ENCODE assay signal across 8 mouse cellular contexts in genomic region chrX:102251221-102251936, GRCm38 (mm10). TPM values are rescaled to one million over a fixed set of nuclear protein-coding genes. Genes with fewer than 3 reads are reported as not detected.
A peak's percentile ranks its signal among the peaks of the same experiment; 100 is the strongest.
DNase-seq lines count a peak whose midpoint lies in the region; ATAC-seq lines count a peak whose summit lies in the region.

No protein-coding gene starts in this region.

- ATAC-seq in cerebellum, adult (ENCODE audit: insufficient number of reproducible peaks, low FRiP score, low TSS enrichment), result peak; percentile 40; the same call in 1 of the 2 replicates
- ATAC-seq in embryonic facial prominence, embryonic 15.5 days (ENCODE audit: insufficient number of reproducible peaks, low FRiP score, low TSS enrichment, low read depth), result peak; percentile 44; the same call in 1 of the 2 replicates
- peak; percentile 56 for ATAC-seq in intestine, embryonic 16.5 days
- ATAC-seq in midbrain, embryonic 11.5 days (ENCODE audit: low FRiP score), result peak; percentile 75
- no peak for ATAC-seq in megakaryocyte-erythroid progenitor cell, adult 5-6 weeks (replicated peaks; ENCODE audit: low FRiP score, low TSS enrichment, poor library complexity, severe bottlenecking)

- no peak overlapping the region for H3K27ac ChIP-seq in embryonic facial prominence, embryonic 15.5 days (replicated peaks)
- no peak overlapping the region for H3K27ac ChIP-seq in intestine, embryonic 16.5 days (ENCODE audit: low read length)
- no peak overlapping the region; the same call in 1 of the 2 replicates for H3K27ac ChIP-seq in midbrain, embryonic 11.5 days (ENCODE audit: low read depth, low read length)

- DNase-seq in cerebellum, adult 9-10 months, result no peak
- DNase-seq in ovary, postnatal 10 days (ENCODE audit: low spot score), result peak; percentile 3
- no peak for DNase-seq in ovary, postnatal 14 days (ENCODE audit: low spot score)
- DNase-seq in midbrain, embryonic 11.5 days (ENCODE audit: low spot score, missing footprints), result peak; percentile 88

- H3K36me3 ChIP-seq in embryonic facial prominence, embryonic 15.5 days, result no peaks in the 10 kb centered on the region
- no peaks in the 10 kb centered on the region for H3K36me3 ChIP-seq in intestine, embryonic 16.5 days (ENCODE audit: control insufficient read depth, insufficient read depth, low read length)
- no peaks in the 10 kb centered on the region for H3K36me3 ChIP-seq in midbrain, embryonic 11.5 days (ENCODE audit: control insufficient read depth, insufficient read depth, low read length)

- peak overlapping the region; percentile 85 for H3K4me2 ChIP-seq in embryonic facial prominence, embryonic 15.5 days (replicated peaks)
- H3K4me2 ChIP-seq in intestine, embryonic 16.5 days (ENCODE audit: low read depth, low read length), result peak overlapping the region; percentile 90
- peak overlapping the region; percentile 76 for H3K4me2 ChIP-seq in midbrain, embryonic 11.5 days

- H3K9me3 ChIP-seq in embryonic facial prominence, embryonic 15.5 days (replicated peaks), result no peaks in the 10 kb centered on the region
- no peaks in the 10 kb centered on the region for H3K9me3 ChIP-seq in intestine, embryonic 16.5 days (ENCODE audit: control insufficient read depth, low read length)
- H3K9me3 ChIP-seq in midbrain, embryonic 11.5 days (ENCODE audit: control insufficient read depth, low read length), result no peaks in the 10 kb centered on the region

- 15% methylated on average over 37 of the region's 80 CpGs for WGBS in embryonic facial prominence, embryonic 15.5 days
- 16% methylated on average over 79 of the region's 80 CpGs for WGBS in intestine, embryonic 16.5 days
- 20% methylated on average over 37 of the region's 80 CpGs for WGBS in midbrain, embryonic 11.5 days

- H3K4me3 ChIP-seq in embryonic facial prominence, embryonic 15.5 days (replicated peaks), result peak overlapping the region; percentile 54
- peak overlapping the region; percentile 58 for H3K4me3 ChIP-seq in intestine, embryonic 16.5 days (ENCODE audit: low read length)
- peak overlapping the region; percentile 42 for H3K4me3 ChIP-seq in midbrain, embryonic 11.5 days (ENCODE audit: low read depth, low read length)

- H3K9ac ChIP-seq in embryonic facial prominence, embryonic 15.5 days, result 0 out of 2 replicates have a peak overlapping the region, but pooled peaks have one; percentile 6
- peak overlapping the region; percentile 57 for H3K9ac ChIP-seq in intestine, embryonic 16.5 days (ENCODE audit: low read depth, low read length)
- H3K9ac ChIP-seq in midbrain, embryonic 11.5 days (ENCODE audit: low read length), result peak overlapping the region; percentile 47

- no peaks in the 10 kb centered on the region; the same call in 1 of the 2 replicates for H3K4me1 ChIP-seq in embryonic facial prominence, embryonic 15.5 days
- peaks cover 4% of the 10 kb centered on the region; the same call in 1 of the 2 replicates for H3K4me1 ChIP-seq in intestine, embryonic 16.5 days (ENCODE audit: control insufficient read depth, insufficient read depth, low read length)
- no peaks in the 10 kb centered on the region for H3K4me1 ChIP-seq in midbrain, embryonic 11.5 days (ENCODE audit: control insufficient read depth, insufficient read depth, low read length)

- peaks cover 49% of the 10 kb centered on the region for H3K27me3 ChIP-seq in embryonic facial prominence, embryonic 15.5 days
- peaks cover 34% of the 10 kb centered on the region for H3K27me3 ChIP-seq in intestine, embryonic 16.5 days (replicated peaks; ENCODE audit: control insufficient read depth, insufficient read depth, low read length)
- H3K27me3 ChIP-seq in midbrain, embryonic 11.5 days (ENCODE audit: control insufficient read depth, insufficient read depth, low read length), result peaks cover 30% of the 10 kb centered on the region

RNA-seq across cellular contexts. Expression of gene Cited1, which starts 0.6 kb away (rescaled TPM):
- polyA plus RNA-seq in embryonic facial prominence, embryonic 15.5 days (2015; fragmentation: Nextera tagmentation; extraction: Ambion mirVana), result 15.2 and 17.5 TPM in 2 replicates
- polyA plus RNA-seq in intestine, embryonic 16.5 days (2015; fragmentation: Nextera tagmentation; extraction: Ambion mirVana), result 4.4 and 4.7 TPM in 2 replicates
- 7.1 and 9.4 TPM in 2 replicates for polyA plus RNA-seq in midbrain, embryonic 11.5 days (2014; fragmentation: Nextera tagmentation; extraction: Ambion mirVana)
- not detected in 2 replicates for total RNA-seq in megakaryocyte-erythroid progenitor cell, adult 5-6 weeks (2014; fragmentation: Nextera tagmentation)
- not detected in 2 replicates for total RNA-seq in megakaryocyte-erythroid progenitor cell, adult 5-6 weeks (2017)

Comparison
In these comparisons a context has a peak if more than half of its experiments do, and no peak if none do; other contexts are left out.
1. DNase-seq: peak in ovary, postnatal 10 days (single experiment) and midbrain, embryonic 11.5 days (single experiment); none in cerebellum, adult 9-10 months (single experiment) and ovary, postnatal 14 days (single experiment).
2. H3K9ac ChIP-seq: peak in every context shown above with its lines; median percentile 57 in intestine, embryonic 16.5 days; 47 in midbrain, embryonic 11.5 days; 6 in embryonic facial prominence, embryonic 15.5 days.
3. Peak in every context shown above with its lines, with median percentiles within 50 percentile points of each other: H3K4me2 ChIP-seq and H3K4me3 ChIP-seq.